Mouse (Mus musculus): ENCODE results near the gene Slc46a3. TPM values are rescaled to one million over a fixed set of nuclear protein-coding genes. Genes with fewer than 3 reads are reported as not detected.

Slc46a3 gene
- total RNA-seq, 2 experiments from 2014 or later, result 0.82 to 2.4 TPM

- peak; percentile 67 for ATAC-seq (replicated peaks; ENCODE audit: poor library complexity, severe bottlenecking)
Measured at GRCm38 (mm10) chr5:147848164-147848863, 46.3 kb downstream of the Slc46a3 start.

DNA sequence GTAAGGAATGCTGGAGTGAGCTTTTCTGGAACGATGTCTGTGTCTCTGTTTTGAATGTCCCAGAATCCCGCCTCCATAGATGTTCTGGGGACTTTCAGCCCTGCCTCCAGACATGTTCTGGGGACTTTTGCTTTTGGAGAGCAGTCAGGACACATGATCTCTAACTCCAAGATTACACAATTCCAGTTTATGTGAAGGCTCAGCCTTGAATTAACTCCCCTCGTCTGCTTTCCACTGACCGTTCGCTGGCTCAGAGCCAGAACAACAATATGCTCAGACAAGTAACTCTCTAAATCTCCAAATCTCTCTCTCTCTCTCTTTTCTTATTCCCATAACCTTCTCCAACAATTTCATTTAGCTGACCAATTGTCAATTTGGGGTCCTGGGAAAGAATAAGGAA lies 47.3 kb downstream of the Slc46a3 start:
- ATAC-seq (replicated peaks; ENCODE audit: poor library complexity, severe bottlenecking), result no peak

DNA sequence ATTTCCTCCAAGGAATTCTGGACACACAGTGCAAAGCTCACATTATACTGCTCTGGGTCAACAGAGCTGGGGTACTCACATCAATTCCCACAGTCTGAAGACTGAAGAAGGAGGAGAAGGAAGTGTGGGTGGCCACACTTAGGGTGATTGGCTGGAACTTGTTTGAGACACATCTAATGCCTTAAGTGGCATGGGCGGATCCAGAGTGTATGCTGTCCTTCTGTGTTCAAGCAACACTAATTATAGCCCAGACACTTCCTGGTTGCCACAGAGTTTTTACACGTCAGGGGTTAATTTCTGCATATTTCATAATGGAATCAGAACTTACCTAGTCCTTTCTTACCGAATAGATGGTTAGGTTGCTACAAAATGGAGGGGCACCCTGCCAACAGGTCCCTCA lies 49.3 kb downstream of the Slc46a3 start:
- peak; percentile 78 for ATAC-seq (replicated peaks; ENCODE audit: poor library complexity, severe bottlenecking)

DNA sequence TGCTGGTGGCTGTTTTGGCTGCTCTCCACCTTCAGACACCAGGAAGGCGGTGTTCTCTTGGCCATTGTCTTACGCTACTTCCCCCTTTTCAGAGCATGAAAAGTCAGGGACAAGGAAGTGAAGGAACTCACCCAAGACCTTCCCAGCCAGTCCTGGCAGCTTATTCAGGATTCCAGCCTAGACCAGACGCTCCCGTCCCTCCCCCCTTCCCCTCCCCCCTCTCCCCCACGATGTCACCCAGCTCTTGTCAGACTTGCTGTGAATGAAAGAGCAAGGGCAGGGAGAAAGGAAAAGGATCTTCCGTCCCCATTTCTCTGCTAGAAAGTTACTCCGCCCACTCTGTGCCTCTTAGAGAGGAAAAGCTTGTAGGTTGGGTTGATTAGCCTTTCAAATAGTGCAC lies 51.3 kb downstream of the Slc46a3 start:
- no peak for ATAC-seq (replicated peaks; ENCODE audit: poor library complexity, severe bottlenecking)

- peak; percentile 95 for ATAC-seq (replicated peaks; ENCODE audit: poor library complexity, severe bottlenecking)
Measured at GRCm38 (mm10) chr5:147839418-147839817, 55.2 kb downstream of the Slc46a3 start.

DNA sequence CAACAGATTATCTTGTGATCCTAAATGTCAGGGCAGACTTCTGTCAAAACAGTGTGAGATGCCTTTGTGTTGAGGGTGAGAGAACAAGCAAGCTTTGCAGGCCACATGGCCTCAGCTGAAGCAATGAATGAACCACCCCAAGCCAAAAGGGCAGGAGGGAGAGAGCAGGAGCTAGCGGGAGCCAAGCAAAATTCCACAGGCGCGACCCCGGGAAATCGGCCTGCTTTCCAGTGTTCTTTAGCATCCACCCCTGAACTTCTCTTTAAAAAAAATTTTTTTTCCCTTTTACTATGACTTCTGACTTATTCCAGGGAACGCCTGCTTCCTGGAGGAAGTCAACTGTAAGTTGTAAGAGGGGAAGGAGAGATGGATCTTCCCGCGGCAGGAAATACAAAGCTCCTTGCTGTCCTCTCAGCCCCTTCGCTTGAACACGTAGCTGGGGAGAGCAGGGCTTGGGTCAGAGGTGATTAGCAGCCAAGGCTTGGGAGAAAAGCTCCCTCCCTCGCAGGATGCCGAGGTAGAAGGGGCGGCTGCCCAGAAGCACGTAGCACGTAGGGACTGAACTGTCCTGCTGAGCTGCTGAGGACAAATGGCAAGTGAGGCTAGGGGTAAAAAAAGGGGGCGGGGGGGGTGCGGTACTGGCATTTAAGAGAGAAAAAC lies 59.6 kb downstream of the Slc46a3 start:
- ATAC-seq (replicated peaks; ENCODE audit: poor library complexity, severe bottlenecking), result no peak

- no peak for ATAC-seq (replicated peaks; ENCODE audit: poor library complexity, severe bottlenecking)
Measured at GRCm38 (mm10) chr5:147832842-147833241, 61.8 kb downstream of the Slc46a3 start.

DNA sequence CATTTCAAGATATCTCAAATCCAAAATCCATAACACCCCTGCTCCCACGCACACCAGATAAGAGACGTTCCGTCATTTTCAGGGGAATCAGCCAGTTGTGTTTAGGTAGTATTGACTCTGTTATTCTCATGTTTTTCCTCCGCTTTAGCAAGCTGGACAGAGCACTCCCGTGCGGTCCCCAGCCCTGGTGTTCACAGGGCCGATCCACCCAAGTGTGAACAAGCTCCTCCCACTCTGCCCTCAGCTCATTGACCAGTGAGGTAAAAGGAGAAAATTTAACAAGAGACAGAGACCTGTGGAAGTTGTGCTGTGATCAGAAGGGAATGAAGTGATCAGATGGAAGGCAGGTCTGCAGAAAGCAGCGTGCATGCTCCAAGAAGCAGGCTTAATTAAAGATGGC lies 65.8 kb downstream of the Slc46a3 start:
- ATAC-seq (replicated peaks; ENCODE audit: poor library complexity, severe bottlenecking), result no peak

Other genes starting within 250 kb of the Slc46a3 start
- gene Flt1, start 168.8 kb downstream of the Slc46a3 start, total RNA-seq (2014; fragmentation: Nextera tagmentation), result 0.75 and 3.4 TPM in 2 replicates
- gene Flt1, start 168.8 kb downstream of the Slc46a3 start, total RNA-seq (2017), result 3.7 TPM in 2 replicates
- 189 and 198 TPM in 2 replicates for gene Pomp, start 34.4 kb downstream of the Slc46a3 start, total RNA-seq (2014; fragmentation: Nextera tagmentation)
- 144 and 173 TPM in 2 replicates for gene Pomp, start 34.4 kb downstream of the Slc46a3 start, total RNA-seq (2017)
- gene Mtus2, start 62.5 kb upstream of the Slc46a3 start, total RNA-seq (2014; fragmentation: Nextera tagmentation), result 1.2 and 2.2 TPM in 2 replicates
- 0.82 and 1.1 TPM in 2 replicates for gene Mtus2, start 62.5 kb upstream of the Slc46a3 start, total RNA-seq (2017)

Data from granulocyte monocyte progenitor cell, adult 5-6 weeks (primary cell).